Mouse (Mus musculus) heart, adult 10 weeks (tissue): Measurements from ENCODE around the gene Cetn2. TPM values are rescaled to one million over a fixed set of nuclear protein-coding genes. Genes with fewer than 3 reads are reported as not detected.

Experiments
- polyA plus RNA-seq: library from polyadenylated mRNA; stranded (reverse); fragments of 350-450 nt; fragmentation: Illumina TruSeq; extraction: RNeasy Lipid Tissue Mini Kit (QIAGEN cat#74804); gene quantifications from one replicate; pipeline ENCODE4 v1.2.3, GENCODE M21; 2014; ENCODE audit warnings: low read depth, low replicate concordance

Cetn2 gene
- 36.7 TPM for polyA plus RNA-seq

DNA sequence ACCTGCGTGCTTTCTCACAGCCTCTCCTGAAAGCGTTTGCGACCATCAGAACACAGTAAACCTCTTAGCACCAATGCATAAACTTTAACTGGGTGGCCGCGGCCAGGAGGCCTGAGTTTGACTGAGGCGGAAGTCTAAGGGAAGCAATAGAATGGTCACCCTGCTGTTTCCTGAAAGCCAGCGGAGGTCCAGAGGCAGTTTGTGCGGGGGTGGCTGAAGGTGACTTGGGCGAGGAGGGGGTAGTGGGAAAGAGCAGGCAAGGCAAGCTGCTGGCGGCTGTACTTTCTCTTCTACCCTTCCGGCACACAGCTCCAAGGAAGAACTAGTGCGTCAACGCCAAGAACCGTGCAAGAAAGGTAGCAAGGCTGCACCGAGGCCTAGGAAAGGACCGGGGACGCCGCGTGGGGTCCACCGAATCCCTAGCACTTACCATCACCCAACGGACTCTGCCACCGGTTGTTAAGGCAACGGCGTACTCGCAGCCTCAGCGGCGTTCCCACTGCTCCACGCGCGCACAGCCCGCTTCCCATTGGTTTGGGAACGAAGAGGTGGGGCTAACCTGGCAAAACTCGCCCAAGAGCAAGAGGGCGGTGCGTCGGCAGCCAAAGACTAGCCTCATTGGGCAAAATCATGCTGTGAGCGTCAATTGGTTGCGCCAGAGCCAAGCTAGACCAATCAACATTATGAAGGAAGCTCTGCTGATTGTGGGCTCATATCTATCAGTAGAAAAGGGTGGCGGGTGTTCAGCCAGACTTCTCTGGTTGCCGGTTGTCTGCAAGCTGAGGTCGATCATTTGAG is at the start of gene Cetn2, which contains the start of gene Nsdhl:
Gene Cetn2, minus strand, starts transcription at position 528 of the 798 bp plus-strand sequence.
Gene Nsdhl, plus strand, starts transcription at position 674 of the 798 bp plus-strand sequence.

Other genes starting within 250 kb of the Cetn2 start
- gene Gabrq, start 93.2 kb downstream of the Cetn2 start, polyA plus RNA-seq: 0.31 TPM
- gene Nsdhl, start 146 bp upstream of the Cetn2 start, polyA plus RNA-seq: 6.7 TPM
- gene Zfp185, start 68.9 kb upstream of the Cetn2 start, polyA plus RNA-seq: 2.2 TPM
- gene Pnma5, start 118.7 kb upstream of the Cetn2 start, polyA plus RNA-seq: not detected
- gene Pnma3, start 146.4 kb upstream of the Cetn2 start, polyA plus RNA-seq: not detected
- gene Xlr4a, start 164.1 kb upstream of the Cetn2 start, polyA plus RNA-seq: not detected
- gene Xlr3a, start 178.7 kb upstream of the Cetn2 start, polyA plus RNA-seq: 0.71 TPM
- not detected for gene Gm14685, start 198.6 kb upstream of the Cetn2 start, polyA plus RNA-seq
- gene Xlr5b, start 230.4 kb upstream of the Cetn2 start, polyA plus RNA-seq: not detected
- not detected for gene DXBay18, start 231.0 kb upstream of the Cetn2 start, polyA plus RNA-seq